Mouse (Mus musculus) forebrain, embryonic 11.5 days (tissue): ENCODE results near the gene Notch2. TPM values are rescaled to one million over a fixed set of nuclear protein-coding genes. Genes with fewer than 3 reads are reported as not detected.

ENCODE experiments used
- ATAC-seq: fragments of 200-750 bp; cut with Nextera tagmentation; replicated peaks from 2 replicates; pipeline ENCODE4 v1.8.0; 2017; ENCODE audit warnings: moderate TSS enrichment; ENCODE audit not compliant: low FRiP score
- DNase-seq: peaks from one replicate; pipeline ENCODE4 v3.0.0-alpha.2; 2017; ENCODE audit warnings: low spot score
- H3K27ac ChIP-seq: fragments of 300-500 bp; sonication (generic); 2 replicates; pipeline ENCODE4 v1.5.1; 2014; ENCODE audit warnings: low read depth, low read length
- H3K27me3 ChIP-seq: fragments of 300-500 bp; sonication (generic); 2 replicates; pipeline ENCODE4 v1.6.1; 2014; ENCODE audit warnings: mild to moderate bottlenecking, low read length, mixed read lengths; ENCODE audit not compliant: control insufficient read depth, insufficient read depth
- H3K36me3 ChIP-seq: fragments of 300-500 bp; sonication (generic); 2 replicates; pipeline ENCODE4 v1.6.1; 2014; ENCODE audit warnings: mild to moderate bottlenecking, low read length, moderate library complexity, mixed read lengths; ENCODE audit not compliant: control insufficient read depth, insufficient read depth
- H3K4me1 ChIP-seq: fragments of 300-500 bp; sonication (generic); replicated peaks from 2 replicates; pipeline ENCODE4 v1.6.1; 2014; ENCODE audit warnings: low read length, mixed read lengths; ENCODE audit not compliant: control insufficient read depth, insufficient read depth
- H3K4me2 ChIP-seq: fragments of 300-500 bp; sonication (generic); 2 replicates; pipeline ENCODE4 v1.6.1; 2014; ENCODE audit warnings: low read depth, mild to moderate bottlenecking, low read length, moderate library complexity, mixed read lengths; ENCODE audit not compliant: severe bottlenecking
- H3K4me3 ChIP-seq: fragments of 300-500 bp; sonication (generic); 2 replicates; pipeline ENCODE4 v1.5.1; 2014; ENCODE audit warnings: low read depth, low read length
- H3K9ac ChIP-seq: fragments of 300-500 bp; sonication (generic); 2 replicates; pipeline ENCODE4 v1.6.1; 2014; ENCODE audit warnings: low read length
- H3K9me3 ChIP-seq: fragments of 300-500 bp; sonication (generic); 2 replicates; pipeline ENCODE4 v1.6.1; 2016; ENCODE audit warnings: low read length, mixed read lengths; ENCODE audit not compliant: control insufficient read depth
- WGBS: fragments of 180-500 bp; shearing (Covaris S2); extraction: QIAGEN DNeasy Blood & Tissue Kit; methylation state at CpG from one replicate; pipeline ENCODE4 v1.1.7; 2014; 5-methylcytosine and 5-hydroxymethylcytosine counted together
- polyA plus RNA-seq: library from polyadenylated mRNA; unstranded; fragments of >200 nt; fragmentation: Nextera tagmentation; extraction: Ambion mirVana; gene quantifications from 2 replicates; pipeline ENCODE4 v1.2.1, GENCODE M21; 2014

Gene Notch2
- polyA plus RNA-seq, 1 experiment from 2014 or later, result 27.6 TPM

GRCm38 (mm10) chr3:98028936-98029335 lies 15.6 kb downstream of the Notch2 start:
- Histone ChIP-seq H3K9ac (no peak overlapping the region), H3K27me3 (no peaks in the 10 kb centered on the region), H3K4me3 (no peak overlapping the region), H3K36me3 (no peaks in the 10 kb centered on the region), H3K4me1 (peaks cover 36% of the 10 kb centered on the region), H3K9me3 (no peaks in the 10 kb centered on the region), H3K27ac (no peak overlapping the region), H3K4me2 (no peak overlapping the region)
- 70% methylated on average over 10 of the region's 10 CpGs for WGBS
- ATAC-seq (no peak), DNase-seq (no peak)

GRCm38 (mm10) chr3:98031104-98031503 lies 17.8 kb downstream of the Notch2 start:
- Histone ChIP-seq H3K27me3 (no peaks in the 10 kb centered on the region), H3K36me3 (no peaks in the 10 kb centered on the region), H3K4me3 (no peak overlapping the region), H3K4me1 (peaks cover 31% of the 10 kb centered on the region), H3K27ac (no peak overlapping the region), H3K9me3 (no peaks in the 10 kb centered on the region), H3K4me2 (no peak overlapping the region), H3K9ac (no peak overlapping the region)
- 86% methylated on average over 7 of the region's 7 CpGs for WGBS
- ATAC-seq, result no peak
- no peak for DNase-seq

DNA sequence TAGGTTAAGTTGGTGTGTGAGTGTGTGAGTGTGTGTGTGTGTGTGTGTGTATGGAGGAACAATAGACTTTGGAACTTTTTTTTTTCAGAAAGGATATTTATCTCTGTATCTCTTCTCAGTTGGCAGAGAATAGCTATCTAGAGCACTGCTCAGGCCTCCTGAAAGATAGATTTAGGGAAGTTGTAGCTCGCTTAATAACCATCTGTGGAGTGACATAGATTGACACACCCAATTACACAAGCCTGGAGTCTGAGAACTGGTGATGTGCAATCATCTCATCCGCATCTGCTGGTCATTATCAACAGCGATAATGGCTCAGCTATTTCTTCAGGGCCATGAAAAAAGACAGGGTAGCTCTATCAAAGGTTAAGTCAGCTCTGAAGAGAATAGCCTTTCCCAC lies 18.9 kb downstream of the Notch2 start:
- H3K36me3 ChIP-seq, result no peaks in the 10 kb centered on the region
- peaks cover 29% of the 10 kb centered on the region for H3K4me1 ChIP-seq
- no peak overlapping the region for H3K27ac ChIP-seq
- WGBS, result 79% methylated on average over 3 of the region's 3 CpGs
- H3K27me3 ChIP-seq, result no peaks in the 10 kb centered on the region
- no peak overlapping the region for H3K9ac ChIP-seq
- no peak overlapping the region for H3K4me3 ChIP-seq
- ATAC-seq, result no peak
- H3K9me3 ChIP-seq, result no peaks in the 10 kb centered on the region
- no peak overlapping the region for H3K4me2 ChIP-seq
- DNase-seq, result no peak

DNA sequence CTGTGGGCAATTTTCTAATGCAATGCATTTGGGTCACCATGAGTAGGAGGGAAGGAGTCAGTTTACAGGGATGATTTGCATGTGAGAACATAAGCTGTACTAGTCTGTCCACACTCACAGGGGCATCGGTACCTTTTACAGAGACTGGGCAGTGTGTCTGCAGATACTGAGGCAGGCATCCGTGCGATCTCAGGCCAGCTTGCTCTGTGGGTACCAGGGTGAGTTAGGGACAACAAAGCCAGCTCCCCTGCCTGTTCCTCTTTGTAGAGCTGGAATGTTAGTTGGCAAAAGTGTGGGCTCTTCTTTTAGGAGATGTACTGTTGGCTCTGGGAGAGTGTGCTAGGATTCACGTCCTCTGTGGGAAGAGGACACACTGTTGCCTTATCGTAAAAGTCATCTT lies 19.6 kb downstream of the Notch2 start:
- no peak overlapping the region for H3K4me2 ChIP-seq
- H3K27ac ChIP-seq, result no peak overlapping the region
- no peaks in the 10 kb centered on the region for H3K9me3 ChIP-seq
- H3K4me1 ChIP-seq, result peaks cover 29% of the 10 kb centered on the region
- no peak for DNase-seq
- WGBS, result 46% methylated on average over 5 of the region's 5 CpGs
- no peak overlapping the region for H3K4me3 ChIP-seq
- no peak overlapping the region for H3K9ac ChIP-seq
- no peak for ATAC-seq
- H3K27me3 ChIP-seq, result no peaks in the 10 kb centered on the region
- H3K36me3 ChIP-seq, result no peaks in the 10 kb centered on the region

DNA sequence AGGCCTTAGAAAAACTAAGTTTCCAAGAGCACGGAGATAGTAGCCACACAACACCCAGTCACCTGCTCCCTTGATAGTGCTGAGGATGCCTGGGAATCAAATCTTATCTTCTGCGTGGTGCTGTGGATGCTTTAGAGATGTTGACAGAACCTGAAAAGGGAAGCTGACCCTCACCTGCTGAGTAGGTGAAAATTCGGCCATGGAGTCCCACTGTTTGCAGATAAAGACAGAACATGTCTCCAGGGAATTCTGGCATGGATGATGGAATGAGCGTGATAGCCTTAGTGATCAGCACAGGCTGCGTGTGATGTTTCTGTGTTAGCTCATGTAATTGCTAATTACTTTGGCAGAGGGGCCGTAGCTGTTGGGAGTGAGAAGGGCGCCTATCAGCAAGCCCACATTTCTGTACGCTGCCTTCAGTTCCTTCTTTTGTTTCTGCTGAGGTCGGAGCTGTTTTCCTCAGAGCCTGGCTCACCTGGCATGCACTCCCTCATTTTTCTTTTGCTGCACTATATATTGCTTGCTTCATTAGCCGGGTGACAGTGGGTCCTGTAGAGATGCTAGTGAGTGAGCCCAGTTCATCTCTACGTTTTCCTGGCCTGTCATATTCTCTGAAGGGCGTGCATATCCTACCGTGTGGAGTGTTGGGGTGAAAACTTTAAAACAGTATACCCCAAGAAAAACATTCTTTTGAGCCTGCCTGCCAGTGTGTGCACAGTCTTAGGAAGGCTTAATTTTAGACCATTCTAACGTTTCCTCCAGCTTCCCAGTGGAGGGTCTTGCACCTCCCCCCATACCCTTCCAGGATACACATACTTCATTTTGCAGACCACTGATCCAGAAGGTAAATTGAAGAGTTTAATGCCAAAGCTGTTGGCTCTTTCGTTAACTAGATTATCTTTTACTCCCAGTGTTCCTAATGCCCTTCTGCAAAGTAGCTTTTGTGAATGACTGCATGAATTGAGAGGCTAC lies 21.6 kb downstream of the Notch2 start:
- Histone ChIP-seq H3K27ac (peak overlapping the region; percentile 46; the same call in 1 of the 2 replicates), H3K4me3 (no peak overlapping the region), H3K4me2 (no peak overlapping the region), H3K9me3 (no peaks in the 10 kb centered on the region), H3K27me3 (no peaks in the 10 kb centered on the region), H3K4me1 (peaks cover 24% of the 10 kb centered on the region), H3K36me3 (no peaks in the 10 kb centered on the region), H3K9ac (peak overlapping the region; percentile 23; the same call in 1 of the 2 replicates)
- ATAC-seq (no peak; the same call in 1 of the 2 replicates), DNase-seq (no peak)
- 33% methylated on average over 15 of the region's 15 CpGs for WGBS

DNA sequence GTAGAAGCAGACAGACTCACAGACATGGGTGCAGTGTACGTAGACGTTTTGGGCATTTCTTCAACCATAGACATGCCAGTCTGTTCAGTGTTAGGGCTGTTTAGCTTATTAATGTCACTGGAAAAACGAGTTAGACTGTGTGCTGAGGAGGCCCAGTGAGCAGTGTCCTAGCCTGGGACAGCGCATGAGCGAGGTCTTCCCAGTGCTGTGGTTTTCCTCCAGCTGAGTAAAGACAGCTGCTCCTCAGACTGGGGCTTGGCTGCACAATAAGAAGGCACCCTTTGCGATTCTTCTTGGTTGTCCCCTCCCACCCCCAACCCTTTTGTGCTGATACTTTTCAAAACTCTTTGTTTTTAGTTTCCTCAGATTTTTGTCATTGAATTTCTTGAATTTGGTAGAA lies 22.8 kb downstream of the Notch2 start:
- no peak for DNase-seq
- 68% methylated on average over 6 of the region's 6 CpGs for WGBS
- H3K27ac ChIP-seq, result no peak overlapping the region
- no peak for ATAC-seq
- no peaks in the 10 kb centered on the region for H3K36me3 ChIP-seq
- H3K4me3 ChIP-seq, result no peak overlapping the region
- peaks cover 24% of the 10 kb centered on the region for H3K4me1 ChIP-seq
- no peak overlapping the region for H3K4me2 ChIP-seq
- H3K27me3 ChIP-seq, result no peaks in the 10 kb centered on the region
- H3K9ac ChIP-seq, result no peak overlapping the region
- no peaks in the 10 kb centered on the region for H3K9me3 ChIP-seq

- peaks cover 28% of the 10 kb centered on the region for H3K4me1 ChIP-seq
- DNase-seq (no peak), ATAC-seq (no peak)
- 46% methylated on average over 7 of the region's 7 CpGs for WGBS
- H3K9ac ChIP-seq, result no peak overlapping the region
- no peaks in the 10 kb centered on the region for H3K9me3 ChIP-seq
- H3K4me2 ChIP-seq, result no peak overlapping the region
- H3K4me3 ChIP-seq, result no peak overlapping the region
- no peak overlapping the region for H3K27ac ChIP-seq
- no peaks in the 10 kb centered on the region for H3K36me3 ChIP-seq
- no peaks in the 10 kb centered on the region for H3K27me3 ChIP-seq
Observed at GRCm38 (mm10) chr3:98037151-98037550, 23.8 kb downstream of the Notch2 start.

GRCm38 (mm10) chr3:98038658-98039057 lies 25.3 kb downstream of the Notch2 start:
- Histone ChIP-seq H3K4me3 (no peak overlapping the region), H3K4me2 (no peak overlapping the region), H3K27ac (no peak overlapping the region), H3K4me1 (peaks cover 29% of the 10 kb centered on the region), H3K9me3 (no peaks in the 10 kb centered on the region), H3K27me3 (no peaks in the 10 kb centered on the region), H3K9ac (no peak overlapping the region), H3K36me3 (no peaks in the 10 kb centered on the region)
- WGBS, result 76% methylated on average over 8 of the region's 8 CpGs
- ATAC-seq (no peak), DNase-seq (no peak)

- Histone ChIP-seq H3K4me1 (peaks cover 31% of the 10 kb centered on the region), H3K9me3 (no peaks in the 10 kb centered on the region), H3K27ac (no peak overlapping the region), H3K9ac (no peak overlapping the region), H3K27me3 (no peaks in the 10 kb centered on the region), H3K4me2 (no peak overlapping the region), H3K36me3 (no peaks in the 10 kb centered on the region), H3K4me3 (no peak overlapping the region)
- 65% methylated on average over 5 of the region's 5 CpGs for WGBS
- ATAC-seq (no peak), DNase-seq (no peak)
Observed at GRCm38 (mm10) chr3:98039223-98039622, 25.9 kb downstream of the Notch2 start.
